Mouse (Mus musculus) megakaryocyte, embryonic 14.5 days (primary cell): ENCODE data around the gene Fars2.

Experiments used
- FLI1 ChIP-seq: IDR thresholded peaks from 2 replicates; pipeline ENCODE4 v1.6.1; 2012; ENCODE audit warnings: low read length, inconsistent platforms, mixed read lengths
- GATA1 ChIP-seq: IDR thresholded peaks from 3 replicates; pipeline ENCODE4 v1.6.1; 2012; ENCODE audit warnings: mixed read lengths, low read length, inconsistent platforms, borderline replicate concordance

DNA sequence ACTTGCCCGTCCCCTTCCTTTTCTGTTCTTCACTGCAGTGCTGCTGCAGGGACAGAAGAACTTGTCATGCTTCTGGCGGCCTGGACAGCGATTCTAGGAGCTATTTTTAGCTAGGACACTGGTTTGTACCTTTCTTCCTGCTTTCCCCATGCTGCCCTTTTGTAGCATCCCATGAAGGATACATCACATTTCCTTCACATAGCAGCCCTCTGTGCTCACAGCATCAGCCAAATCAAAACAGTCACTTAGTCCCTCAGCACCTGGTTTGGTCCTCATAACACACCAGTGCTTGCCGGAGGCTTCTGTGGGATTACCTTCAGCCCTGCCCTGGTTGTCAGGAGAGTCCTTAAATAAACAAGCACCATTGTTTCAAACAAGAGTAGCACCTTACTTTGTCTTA, 299.3 kb downstream of the Fars2 start:
- TF ChIP-seq GATA1 (no peak), FLI1 (no peak)
